Mouse (Mus musculus) lung, postnatal 10 days (tissue): ENCODE measurements around the gene Cobl.

Experiments
- DNase-seq: peaks from one replicate; pipeline ENCODE4 v3.0.0; 2021

The Cobl gene

DNA sequence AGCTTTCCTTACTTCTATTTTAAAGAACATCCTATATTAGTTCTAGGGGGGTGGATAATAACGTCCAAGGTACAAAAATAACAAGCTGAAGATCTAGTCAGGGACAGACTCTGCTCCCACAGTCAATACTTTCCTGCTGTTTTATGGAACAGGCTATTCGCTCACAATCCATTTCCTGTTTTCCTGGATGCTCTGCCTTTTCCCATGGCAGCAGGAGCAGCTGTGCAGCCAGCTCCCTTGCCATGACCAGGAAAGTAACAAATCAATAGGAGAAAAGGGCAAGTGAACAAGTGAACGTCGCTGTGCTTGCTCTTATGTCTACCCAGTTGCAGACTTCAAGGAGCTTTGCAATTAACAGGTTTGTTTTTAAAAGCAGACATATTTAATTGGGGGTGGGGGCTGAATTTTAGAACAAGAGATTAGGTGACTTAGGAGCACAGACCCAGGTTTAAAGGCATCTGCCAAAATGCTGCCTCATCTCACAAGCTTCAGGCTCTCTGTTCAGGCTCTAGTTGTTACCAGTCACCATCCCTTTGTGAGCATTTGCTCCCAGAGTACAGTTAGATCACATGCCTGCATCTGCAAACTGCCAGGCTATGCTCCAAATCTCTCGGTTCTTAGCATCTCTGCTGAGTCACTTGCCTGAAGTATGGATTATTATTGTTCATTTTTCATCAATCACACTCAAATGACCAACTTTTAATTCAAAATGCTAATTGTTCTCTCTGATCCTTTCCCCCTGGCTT lies 164.9 kb downstream of the Cobl start:
- DNase-seq, result no peak

- DNase-seq, result no peak
Observed at GRCm38 (mm10) chr11:12291654-12291935, 173.2 kb downstream of the Cobl start.

GRCm38 (mm10) chr11:12290911-12291653 lies 173.7 kb downstream of the Cobl start:
- peak; percentile 75 for DNase-seq

DNA sequence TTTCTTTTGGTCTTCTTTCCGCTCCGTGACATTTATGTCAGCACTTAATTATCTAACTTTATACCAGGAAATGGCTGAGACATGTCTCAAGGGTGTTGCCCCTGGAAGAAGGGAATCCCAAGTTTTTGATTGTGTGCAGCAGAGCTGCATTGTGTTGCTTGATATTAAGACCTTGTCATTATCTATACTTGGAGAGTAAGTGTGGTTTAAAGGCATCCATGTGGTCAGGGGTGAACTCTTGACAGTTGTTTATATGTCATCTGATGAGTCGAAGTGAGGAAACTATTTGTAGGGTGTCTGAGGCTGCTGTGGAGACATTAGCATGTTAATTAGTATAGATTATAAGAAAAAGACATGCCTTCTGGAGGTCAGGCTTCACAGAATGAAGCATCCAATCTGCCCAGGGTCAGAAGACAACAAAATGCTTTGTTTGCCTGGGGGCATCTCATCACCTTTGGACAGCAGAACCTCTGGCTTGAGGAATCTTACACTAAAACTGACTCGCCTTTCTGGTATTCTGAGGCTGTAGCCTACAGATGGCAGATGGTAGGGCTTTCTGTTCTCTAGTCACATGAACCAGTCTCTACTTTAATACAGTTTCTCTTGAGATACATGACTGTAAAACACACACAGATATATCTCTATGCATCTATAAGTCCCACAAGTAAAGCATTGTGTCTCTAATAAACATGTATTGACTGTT lies 179.3 kb downstream of the Cobl start:
- DNase-seq, result no peak

DNA sequence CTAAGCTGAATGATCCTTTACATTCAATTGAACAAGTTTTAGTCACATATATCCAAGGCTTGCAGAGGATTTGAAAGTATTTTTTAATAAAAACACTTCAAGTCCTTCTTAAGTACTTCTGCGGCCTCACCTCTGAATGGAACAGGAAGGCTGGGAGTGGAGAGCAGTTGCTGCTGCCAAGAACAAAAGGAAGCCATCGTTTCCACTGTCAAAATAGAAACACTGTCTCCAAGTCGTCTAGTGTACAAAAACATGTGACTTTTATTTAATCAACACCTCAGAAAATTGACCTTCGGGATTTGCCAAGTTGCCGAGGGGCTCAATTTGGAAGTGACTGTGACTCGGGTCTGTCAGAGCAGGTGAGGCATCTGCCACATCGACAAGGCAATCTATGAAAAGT lies 184.0 kb downstream of the Cobl start:
- DNase-seq, result peak; percentile 13

- no peak for DNase-seq
Observed at GRCm38 (mm10) chr11:12274276-12274675, 190.5 kb downstream of the Cobl start.

- DNase-seq, result no peak
Observed at GRCm38 (mm10) chr11:12273726-12274125, 191.0 kb downstream of the Cobl start.

DNA sequence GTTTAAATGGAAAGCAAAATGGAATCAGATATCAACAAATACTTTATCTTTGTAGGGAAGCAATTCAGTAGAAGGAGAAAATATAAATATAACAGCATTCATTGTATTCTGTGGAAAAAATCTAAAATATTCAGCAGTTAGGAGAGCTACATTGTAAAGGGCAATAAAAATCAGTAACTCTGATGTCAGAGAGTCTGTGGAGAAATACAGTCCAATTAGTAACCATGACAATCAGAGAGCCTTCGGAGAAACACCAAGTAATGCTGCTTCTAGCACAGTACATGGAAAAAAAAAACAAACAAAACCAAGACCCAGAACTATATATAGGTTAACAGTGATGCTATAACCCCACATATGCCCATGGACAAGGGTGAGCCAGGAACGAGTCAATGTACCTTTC lies 206.3 kb downstream of the Cobl start:
- no peak for DNase-seq

GRCm38 (mm10) chr11:12257324-12258118 lies 207.2 kb downstream of the Cobl start:
- no peak for DNase-seq

DNA sequence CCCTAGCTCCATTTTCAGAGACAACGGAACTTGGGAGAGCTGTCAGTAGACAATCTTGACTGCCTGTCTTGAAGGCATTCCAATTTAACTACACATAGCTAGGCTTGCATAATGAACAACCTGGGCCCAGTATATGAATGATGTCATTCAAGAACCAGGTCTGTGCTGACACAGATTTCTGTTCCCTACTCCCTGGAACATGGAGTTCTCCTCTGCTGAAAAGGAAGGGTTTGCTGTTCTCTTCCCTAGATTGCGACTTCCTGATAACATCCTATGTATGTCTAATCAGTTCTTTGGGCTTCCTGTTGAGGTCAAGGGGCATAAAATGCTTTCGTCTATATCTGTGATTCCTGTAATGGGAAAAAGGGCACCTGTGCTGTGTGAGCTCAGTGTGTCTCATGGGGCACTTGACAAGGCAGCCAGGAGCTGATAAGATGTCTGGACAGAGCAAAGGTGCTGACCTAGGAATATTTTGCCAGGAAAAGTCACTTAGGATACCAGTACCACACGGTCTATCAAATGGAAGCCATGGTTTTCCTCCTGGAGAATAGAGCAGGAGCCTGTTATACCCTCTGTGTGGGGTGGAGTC lies 219.3 kb downstream of the Cobl start:
- no peak for DNase-seq

DNA sequence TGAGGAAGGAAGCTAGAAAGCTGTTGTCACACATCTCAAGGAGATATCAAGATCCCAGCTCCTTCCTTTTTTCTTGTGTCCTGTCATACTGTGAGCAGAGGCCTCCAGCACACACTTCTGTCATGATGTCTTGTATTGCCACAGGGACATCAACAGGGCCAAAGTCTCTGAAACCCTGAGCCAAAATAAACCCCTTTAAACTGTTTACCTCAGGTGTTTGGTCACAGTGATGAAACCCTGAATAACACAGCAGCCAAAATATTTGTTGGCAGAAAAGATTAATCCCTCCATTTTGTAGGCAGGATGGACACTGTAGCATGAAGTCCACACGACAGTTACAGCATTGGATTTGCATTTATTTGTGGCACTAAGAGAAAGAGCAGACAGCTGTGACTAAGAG lies 228.4 kb downstream of the Cobl start:
- DNase-seq, result no peak

- DNase-seq, result no peak
Observed at GRCm38 (mm10) chr11:12234876-12235275, 229.9 kb downstream of the Cobl start.

- DNase-seq, result no peak
Observed at GRCm38 (mm10) chr11:12234126-12234525, 230.6 kb downstream of the Cobl start.

- DNase-seq, result no peak
Observed at GRCm38 (mm10) chr11:12232743-12233125, 232.0 kb downstream of the Cobl start.

GRCm38 (mm10) chr11:12232041-12232742 lies 232.6 kb downstream of the Cobl start:
- peak; percentile 80 for DNase-seq

GRCm38 (mm10) chr11:12231481-12232035 lies 233.2 kb downstream of the Cobl start:
- DNase-seq, result peak; percentile 73

DNA sequence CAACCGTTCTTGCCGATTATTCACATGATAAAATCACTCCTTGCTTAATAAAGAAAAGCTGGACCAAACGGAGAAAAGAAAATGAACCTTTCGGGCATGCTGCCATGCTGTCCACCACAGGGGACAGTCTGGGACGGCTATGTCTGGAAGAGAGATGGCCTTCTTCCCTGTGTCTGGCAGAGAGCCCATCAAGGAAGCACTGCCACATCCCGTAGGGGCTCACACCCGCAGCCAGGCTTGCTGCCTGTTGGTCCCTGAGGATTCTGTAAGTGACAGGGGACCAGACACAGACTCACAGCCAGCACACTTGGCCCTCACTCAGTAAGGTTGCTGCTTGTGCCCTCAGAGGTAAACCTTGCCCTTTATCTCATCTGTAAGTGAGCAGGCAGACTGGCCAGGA lies 235.3 kb downstream of the Cobl start:
- peak; percentile 11 for DNase-seq

DNA sequence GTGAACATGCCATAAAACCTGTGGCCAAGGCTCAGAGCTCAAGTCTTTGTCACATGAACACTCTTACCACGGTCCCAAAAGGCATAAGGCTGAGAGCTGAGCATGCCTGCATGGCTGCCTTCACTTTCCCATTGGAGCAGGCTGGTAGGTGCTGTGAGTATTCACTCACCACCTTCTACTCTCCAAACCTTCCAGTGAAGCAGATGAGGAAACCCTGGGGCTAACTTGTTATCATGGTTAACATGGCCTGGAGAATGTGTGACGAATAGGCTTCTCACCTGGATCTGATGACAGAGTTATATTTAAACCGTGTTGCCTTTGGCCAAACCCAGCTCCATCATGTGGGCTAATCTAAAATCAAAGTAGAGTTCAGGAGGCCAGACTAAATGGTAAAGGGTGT lies 237.4 kb downstream of the Cobl start:
- no peak for DNase-seq

GRCm38 (mm10) chr11:12219594-12220530 lies 244.9 kb downstream of the Cobl start:
- DNase-seq, result no peak

DNA sequence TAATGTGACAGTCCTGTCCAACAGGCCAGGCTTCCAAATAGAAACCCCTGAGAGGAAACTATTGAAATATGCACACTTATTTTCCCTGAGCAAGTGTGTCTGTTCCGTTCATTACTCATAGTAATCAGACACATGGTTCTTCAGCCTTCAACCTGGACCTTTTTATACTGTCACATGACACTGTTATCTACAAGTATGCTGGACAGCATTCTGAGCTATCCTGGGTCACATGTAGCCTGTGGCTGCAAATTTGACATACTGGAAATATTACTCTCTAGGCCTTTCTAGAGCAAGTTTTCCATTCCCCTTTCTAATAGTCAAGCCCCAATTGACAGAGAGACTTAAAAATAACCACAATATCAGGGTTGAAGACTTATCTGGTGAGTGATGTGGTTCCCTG lies 247.9 kb downstream of the Cobl start:
- no peak for DNase-seq

GRCm38 (mm10) chr11:12215582-12215981 lies 249.2 kb downstream of the Cobl start:
- DNase-seq, result no peak
